Mouse (Mus musculus): ENCODE measurements around the gene Smad1.

Smad1 gene

DNA sequence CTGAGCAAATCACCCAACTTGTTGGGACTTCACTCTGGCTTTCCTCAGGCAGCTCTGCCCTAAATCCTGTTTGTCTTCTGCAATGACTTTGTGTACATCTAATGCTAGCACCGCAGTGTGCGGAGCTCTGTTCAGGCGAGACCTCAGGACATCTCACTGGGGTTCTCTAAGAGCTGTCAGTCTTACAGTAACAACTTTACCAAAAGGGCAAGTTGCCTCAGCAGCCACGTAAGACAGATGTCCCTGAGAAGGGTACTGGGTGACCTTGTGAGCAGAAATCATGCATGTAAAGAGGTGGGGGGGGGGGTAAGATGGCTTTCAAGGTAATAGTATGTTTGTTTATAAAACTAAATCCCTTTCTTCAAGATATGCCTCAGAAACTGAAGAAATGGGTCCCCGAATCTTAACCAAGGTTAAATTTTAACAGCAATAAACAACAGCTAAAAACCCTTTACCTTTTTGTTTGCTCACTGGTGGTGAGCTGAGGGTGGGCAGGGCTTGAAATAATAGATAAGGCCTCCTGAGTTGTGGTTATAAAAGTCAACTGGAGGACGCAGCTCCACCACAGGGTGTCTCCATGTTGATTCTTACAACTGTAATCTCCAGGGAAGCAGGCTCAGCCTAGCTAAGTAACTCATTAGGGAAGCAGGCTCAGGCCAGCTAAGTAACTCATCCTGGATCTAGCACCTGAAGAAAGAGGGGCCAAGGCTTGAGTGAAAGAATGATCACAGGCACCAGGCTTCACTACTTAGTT, 38.4 kb downstream of the Smad1 start:
- DNase-seq (ENCODE audit: extremely low read depth, low read depth, low spot score) = no peak

DNA sequence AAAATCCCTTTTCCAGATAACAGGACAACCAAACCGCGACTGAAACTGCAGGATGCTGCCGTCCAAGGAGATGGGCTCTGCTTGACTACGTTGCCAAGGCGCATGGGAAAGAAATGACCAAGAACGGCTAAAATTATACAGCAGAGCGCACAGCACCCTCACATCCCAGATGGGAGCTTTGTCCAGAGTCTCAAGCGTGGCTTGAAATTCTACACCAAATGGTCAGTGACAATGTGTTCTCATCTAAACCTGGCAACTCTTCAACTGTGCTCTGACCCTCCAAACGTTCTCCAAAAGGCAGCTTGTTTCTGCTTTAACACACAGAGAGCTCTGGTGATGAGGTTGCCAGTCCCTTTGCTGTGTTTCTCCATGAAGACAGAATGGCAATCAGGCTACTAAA, 39.0 kb downstream of the Smad1 start:
- no peak for DNase-seq (ENCODE audit: extremely low read depth, low read depth, low spot score)

DNA sequence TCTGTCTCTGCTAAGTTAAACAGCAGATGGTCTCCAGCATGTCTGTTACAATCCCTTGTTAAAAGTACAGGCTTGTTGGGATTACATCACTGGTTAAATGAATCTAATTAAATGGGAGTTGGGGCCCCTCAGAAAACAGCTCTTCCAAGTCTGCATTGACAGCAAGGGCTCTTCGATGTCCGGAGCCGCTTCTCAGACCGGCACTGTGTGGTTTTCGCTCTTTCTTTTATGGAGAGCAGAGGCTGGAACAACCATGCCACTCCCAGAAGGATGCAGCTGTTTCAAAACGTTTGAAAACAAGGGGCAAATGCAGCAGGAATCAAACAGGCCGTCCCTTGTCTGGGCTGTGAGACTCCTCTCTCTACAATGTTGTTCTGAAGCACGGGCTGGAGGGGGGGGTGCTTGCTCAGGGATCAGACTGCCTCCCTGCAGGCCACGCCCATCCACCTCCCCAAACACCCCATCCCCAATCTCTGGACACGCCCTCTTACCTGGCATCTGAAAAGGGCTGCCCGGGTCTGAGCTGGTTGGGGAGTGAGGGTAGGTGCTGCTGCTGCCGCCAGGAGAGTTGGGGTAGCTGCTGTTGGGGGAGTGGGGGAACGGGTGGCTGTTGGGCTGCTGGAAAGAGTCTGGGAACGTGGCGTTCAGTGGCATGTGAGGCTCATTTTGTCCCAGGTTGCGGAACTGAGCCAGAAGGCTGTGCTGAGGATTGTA, 43.4 kb downstream of the Smad1 start:
- DNase-seq (ENCODE audit: extremely low read depth, low read depth, low spot score) = no peak

DNA sequence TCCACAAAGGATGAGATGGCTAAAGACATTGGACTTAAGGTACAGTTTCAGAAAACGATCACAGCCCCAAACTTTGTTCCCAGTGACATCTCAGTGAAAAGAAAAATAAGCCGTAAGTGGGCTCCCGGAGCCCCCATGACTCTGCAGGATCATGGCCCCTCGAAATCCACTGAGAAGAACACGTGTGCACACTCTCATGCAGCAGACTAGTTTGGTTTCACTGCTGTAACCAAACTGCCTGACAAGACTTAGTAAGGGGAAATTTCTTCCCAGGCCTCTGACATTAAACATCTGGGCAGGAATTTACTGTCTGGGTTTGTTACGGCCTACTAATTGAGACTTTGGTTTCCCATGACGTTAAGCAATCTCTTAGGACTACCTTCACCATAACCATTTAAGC, 45.3 kb downstream of the Smad1 start:
- DNase-seq (ENCODE audit: extremely low read depth, low read depth, low spot score) = no peak

DNA sequence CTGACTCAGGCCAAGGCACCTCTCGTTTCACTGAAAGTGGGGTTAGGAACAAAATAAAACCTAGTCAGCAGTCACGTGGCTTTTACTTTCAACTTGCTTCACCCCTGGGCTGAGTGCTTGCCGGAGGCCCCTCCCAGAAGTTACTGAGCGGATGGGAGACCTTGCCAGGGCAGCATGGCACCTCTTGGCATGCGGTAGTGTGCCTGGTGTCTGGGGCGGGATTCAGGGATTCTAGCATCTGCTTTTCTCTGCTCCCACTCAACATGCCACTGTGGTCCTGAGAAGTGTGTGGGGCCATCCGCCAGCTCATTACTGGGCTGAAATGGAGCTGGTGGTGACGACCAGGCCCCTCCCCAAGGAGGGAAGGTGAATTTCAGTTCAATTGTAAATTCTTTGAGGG, 47.4 kb downstream of the Smad1 start:
- DNase-seq (ENCODE audit: extremely low read depth, low read depth, low spot score) = no peak

DNA sequence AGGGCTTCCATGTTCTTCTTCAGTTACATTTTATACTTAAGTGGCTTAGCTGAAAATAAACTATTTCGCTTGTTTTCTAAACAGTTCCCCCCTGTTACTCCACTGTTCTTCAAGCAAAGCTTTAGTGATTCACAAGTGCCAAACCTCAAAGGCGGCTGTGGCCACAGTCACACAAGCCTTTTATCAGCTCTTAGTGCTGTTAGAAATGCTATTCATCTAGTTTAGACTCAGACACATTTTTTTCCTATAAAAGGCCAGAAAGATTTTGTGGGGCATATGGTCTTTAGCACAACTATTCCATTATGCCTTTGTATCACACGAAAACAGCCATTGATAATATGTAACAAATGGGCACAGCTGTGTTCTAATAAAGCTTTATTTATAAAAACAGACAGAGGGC, 48.5 kb downstream of the Smad1 start:
- no peak for DNase-seq (ENCODE audit: extremely low read depth, low read depth, low spot score)

DNA sequence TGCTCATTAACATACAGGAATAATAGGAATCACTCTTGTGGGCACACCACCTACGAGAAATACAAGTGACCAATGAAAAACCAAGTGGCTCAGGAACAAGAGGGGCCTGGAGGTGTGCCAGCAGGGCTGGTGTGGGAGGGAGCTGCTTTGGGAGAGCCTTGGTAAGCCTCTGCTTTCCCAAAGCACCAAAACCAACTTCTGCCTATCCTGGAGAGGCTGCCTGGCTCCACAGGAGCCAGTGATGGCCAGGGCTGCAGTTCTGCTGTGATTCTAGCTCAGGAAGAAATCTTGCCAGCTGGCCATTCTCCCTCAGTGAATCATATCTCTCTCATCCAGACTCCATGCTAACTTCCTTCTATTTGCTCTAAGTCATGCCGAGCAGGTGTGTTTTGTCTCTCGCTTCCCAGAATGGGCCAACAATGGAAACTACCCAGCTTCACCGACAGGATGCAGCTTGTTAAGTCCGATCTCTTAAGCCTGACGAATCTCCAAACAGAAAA, 49.2 kb downstream of the Smad1 start:
- DNase-seq (ENCODE audit: extremely low read depth, low read depth, low spot score) = peak; percentile 84

DNA sequence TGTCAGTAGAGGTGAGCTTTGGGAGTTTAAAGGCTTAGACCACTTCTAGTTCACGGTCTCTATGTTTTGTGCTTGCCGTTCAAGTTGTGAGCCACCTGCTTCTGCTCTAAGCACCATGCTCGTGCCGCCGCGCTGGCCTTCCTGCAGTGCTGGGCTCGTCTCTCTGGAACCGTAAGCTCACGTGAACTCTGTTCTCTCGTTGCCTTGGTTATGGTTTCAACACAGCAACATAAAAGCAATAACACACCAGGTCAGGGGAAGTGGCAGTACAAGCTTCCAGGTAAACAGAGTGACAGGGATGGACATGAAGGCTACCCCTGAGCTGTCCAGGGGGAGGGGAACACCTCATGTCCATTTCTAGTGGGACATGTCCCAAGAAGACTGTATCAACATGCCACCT, 52.9 kb downstream of the Smad1 start:
- no peak for DNase-seq (ENCODE audit: extremely low read depth, low read depth, low spot score)

DNA sequence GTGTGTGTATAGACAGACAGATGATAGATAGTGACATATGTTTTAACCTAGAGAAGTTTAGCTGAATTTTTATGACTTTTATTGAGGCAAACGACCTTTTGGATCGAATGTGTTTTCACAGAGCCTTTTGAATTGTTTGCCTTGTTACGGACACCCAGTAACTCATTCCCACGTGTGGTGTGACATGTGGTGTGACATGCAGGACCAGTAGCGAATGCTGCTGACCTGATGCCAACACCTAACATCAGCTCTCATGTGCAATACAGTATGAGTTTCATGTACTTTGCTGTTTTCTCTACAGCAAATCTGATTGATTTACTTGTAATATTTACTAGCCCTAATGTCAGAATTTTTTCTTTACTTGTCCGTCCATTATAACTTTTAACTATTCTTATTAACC, 53.5 kb downstream of the Smad1 start:
- DNase-seq (ENCODE audit: extremely low read depth, low read depth, low spot score) = no peak

GRCm38 (mm10) chr8:79341236-79341635, 58.1 kb downstream of the Smad1 start:
- DNase-seq (ENCODE audit: extremely low read depth, low read depth, low spot score) = no peak

- no peak for DNase-seq (ENCODE audit: extremely low read depth, low read depth, low spot score)
These were observed 59.8 kb downstream of the Smad1 start for GRCm38 (mm10) chr8:79339555-79339954.

DNA sequence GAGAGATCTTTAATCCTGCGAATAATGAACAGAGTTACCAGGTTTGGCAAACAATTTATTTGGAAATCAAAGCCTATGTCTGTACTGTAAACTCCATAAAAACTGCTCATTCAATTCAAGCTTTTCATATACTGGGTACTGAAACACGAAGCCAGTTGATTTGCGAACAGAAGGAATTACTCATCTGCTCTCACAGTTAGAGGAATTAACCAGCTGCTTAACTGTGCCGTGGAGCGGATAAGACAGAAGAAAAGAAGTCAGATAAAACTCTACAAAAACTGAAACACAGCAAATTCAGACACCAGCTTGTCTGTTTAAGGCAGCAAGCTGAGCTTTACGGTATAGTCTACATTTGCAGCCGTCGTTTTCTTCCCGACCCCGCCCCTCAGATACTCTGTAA, 60.7 kb downstream of the Smad1 start:
- DNase-seq (ENCODE audit: extremely low read depth, low read depth, low spot score) = no peak

GRCm38 (mm10) chr8:79332109-79332900, 67.0 kb downstream of the Smad1 start:
- no peak for DNase-seq (ENCODE audit: extremely low read depth, low read depth, low spot score)

DNA sequence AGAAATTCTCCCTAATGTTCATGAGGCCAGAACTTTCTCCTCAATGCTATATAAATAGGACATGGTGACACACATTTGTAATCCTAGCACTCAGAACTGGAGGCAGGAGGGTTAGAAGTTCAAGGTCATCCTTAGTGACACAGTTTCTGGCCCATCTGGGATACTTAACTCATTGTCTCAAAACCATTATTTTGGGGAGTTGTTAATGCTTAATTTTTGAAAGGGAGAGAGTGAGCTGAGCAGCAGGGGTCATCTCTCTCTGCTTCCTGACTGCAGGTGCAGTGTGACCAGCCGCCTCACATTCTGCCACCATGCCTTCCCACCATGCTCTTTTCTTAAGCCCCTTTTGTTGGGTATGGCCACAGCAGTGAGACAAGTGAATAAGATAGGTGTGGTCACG, 67.7 kb downstream of the Smad1 start:
- no peak for DNase-seq (ENCODE audit: extremely low read depth, low read depth, low spot score)

DNA sequence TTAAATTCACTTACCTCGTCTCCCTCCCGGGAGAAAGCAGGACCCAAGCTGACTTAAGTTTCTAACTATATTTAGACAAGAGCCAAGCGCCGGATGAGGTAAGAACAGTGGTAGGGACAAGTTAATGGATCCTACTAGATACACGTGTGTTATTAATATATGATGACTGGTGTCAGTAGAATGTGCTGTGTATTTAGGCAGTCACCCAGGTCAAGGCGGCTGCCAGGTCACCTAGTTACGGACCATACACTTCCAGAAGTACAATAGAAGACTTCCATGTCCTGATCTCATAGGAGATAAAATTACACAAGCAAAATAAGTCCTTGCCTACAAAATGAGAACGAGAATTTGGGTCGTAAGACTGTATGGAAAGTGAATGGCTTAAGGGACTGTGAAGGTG, 68.3 kb downstream of the Smad1 start:
- peak; percentile 85 for DNase-seq (ENCODE audit: extremely low read depth, low read depth, low spot score)

DNA sequence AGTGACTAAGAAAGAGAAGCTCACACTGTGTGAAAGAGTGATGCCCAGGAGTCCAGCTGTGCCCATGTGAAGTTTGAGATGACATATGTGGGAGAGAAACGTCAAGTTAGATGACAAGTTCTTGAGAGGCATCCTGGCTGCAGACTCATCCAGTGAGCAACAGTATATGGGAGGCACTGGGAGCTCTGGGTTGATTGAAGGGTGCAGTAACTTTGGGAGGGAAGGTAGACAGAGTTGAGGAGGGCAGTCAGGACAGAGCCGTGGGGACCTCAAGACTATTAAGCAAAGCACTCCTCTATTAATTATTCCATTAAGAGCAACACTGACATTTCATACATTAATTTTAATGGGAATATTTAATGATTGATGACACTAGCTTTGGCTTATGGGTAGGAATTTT, 69.6 kb downstream of the Smad1 start:
- no peak for DNase-seq (ENCODE audit: extremely low read depth, low read depth, low spot score)

DNA sequence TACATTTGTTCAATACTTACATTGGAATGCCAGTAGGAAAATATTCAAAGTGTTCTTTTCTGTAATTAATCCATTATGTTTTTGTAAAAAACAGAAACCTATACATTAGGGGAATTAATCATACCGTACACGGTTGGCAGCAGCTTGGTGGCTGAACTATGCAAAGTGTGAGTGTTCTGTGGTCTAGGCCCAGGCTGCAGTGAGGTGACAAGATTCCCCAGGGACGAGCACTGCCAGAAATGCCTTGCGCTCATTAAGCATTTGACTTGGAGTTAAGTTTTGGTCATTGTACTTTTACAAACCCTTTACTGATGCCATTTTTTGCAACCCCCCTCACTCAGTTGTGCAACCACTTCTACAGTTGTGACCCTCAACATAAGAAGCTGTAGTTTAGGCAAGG, 70.1 kb downstream of the Smad1 start:
- no peak for DNase-seq (ENCODE audit: extremely low read depth, low read depth, low spot score)

DNA sequence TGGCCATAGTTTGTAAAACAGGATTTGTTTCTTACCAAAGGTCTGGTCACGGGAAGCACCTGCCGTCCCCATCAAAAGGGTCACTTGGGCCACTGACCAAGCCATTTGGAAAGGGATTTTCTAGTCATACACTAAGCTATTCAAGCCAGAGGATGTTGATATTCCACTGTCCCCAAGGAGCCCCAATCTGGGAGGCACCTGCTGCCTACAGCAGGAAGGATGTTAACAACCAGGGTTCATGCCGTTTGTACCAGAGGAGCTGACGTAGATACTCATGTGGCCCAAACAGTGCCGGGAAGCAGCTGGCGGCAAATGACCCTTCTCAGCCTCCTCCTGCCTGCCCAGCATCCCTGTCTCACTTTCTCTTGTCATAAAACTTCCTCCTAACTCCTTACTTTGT, 73.8 kb downstream of the Smad1 start:
- DNase-seq (ENCODE audit: extremely low read depth, low read depth, low spot score) = no peak

GRCm38 (mm10) chr8:79324928-79325327, 74.4 kb downstream of the Smad1 start:
- peak; percentile 76 for DNase-seq (ENCODE audit: extremely low read depth, low read depth, low spot score)

GRCm38 (mm10) chr8:79324036-79324435, 75.3 kb downstream of the Smad1 start:
- no peak for DNase-seq (ENCODE audit: extremely low read depth, low read depth, low spot score)

GRCm38 (mm10) chr8:79323121-79323520, 76.2 kb downstream of the Smad1 start:
- DNase-seq (ENCODE audit: extremely low read depth, low read depth, low spot score) = no peak

- DNase-seq (ENCODE audit: extremely low read depth, low read depth, low spot score) = no peak
These were observed 88.5 kb downstream of the Smad1 start for GRCm38 (mm10) chr8:79310801-79311200.

Data from fat pad, adult 2 months (tissue).